Mouse (Mus musculus): ENCODE measurements at regions not wholly inside any gene's neighbourhood (a gene's known extent, or its start where the extent isn't known, plus 50 kb on each side); places are given as distances from the start of the nearest gene placed in this dataset.

DNA sequence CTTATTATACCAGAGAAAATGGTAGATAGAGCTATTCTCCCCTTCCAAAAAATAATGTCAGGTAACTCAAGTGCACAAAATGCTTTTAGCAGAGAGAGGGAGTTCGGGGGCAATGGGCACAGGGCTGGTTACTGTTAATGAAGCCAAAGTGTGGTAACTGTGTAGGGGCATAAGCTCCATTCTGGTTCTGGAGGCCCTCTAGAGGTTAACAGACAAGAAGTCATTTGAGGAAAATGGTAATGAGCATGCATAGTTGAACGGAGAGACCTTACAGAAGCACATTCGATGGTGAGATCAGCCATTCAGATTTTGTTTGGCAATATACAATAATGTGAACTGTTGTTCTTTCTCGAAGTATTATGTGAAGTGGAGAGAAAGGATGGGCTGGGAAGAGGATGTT, 1479.4 kb downstream of the Slc22a22 start:
- WGBS (ENCODE audit: insufficient replicate concordance): 58% methylated on average over 4 of the region's 4 CpGs
- Histone ChIP-seq H3K4me3 (ENCODE audit: low read depth, low read length) (no peak overlapping the region), H3K27ac (ENCODE audit: low read depth) (no peak overlapping the region), H3K27me3 (ENCODE audit: insufficient read depth, low read length) (no peaks in the 10 kb centered on the region), H3K4me1 (ENCODE audit: insufficient read depth) (no peaks in the 10 kb centered on the region), H3K4me2 (ENCODE audit: low read depth, low read length) (no peak overlapping the region), H3K9me3 (ENCODE audit: low read length) (no peaks in the 10 kb centered on the region), H3K9ac (replicated peaks) (no peak overlapping the region), H3K36me3 (replicated peaks; ENCODE audit: insufficient read depth, low read length) (no peaks in the 10 kb centered on the region)
- DNase-seq (no peak), ATAC-seq (no peak)
- TF ChIP-seq EP300 (IDR thresholded peaks at IDR 0.05; ENCODE audit: low read depth): no peak
- peak; percentile 26 for TF ChIP-seq CTCF (IDR thresholded peaks at IDR 0.05; ENCODE audit: low read depth)

DNA sequence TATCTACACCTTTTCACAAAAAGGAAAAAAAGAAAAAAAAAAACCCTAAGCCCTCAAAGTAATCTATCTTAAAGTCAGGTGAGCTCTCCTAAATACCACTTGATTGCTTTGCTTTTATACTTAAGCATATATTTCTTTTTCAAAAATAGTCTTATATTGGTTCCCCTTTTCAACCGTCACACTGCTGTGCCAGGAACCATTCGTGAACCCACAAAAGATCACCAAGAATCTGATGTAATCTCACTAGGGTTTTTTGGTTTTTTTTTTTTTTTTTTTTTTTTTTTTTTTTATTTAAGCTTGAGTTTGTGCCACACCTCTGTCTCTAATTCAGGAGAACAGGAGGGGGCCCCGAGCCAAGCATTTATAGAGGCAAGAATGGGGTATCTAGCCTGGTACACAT, 1482.7 kb downstream of the Slc22a22 start:
- WGBS (ENCODE audit: insufficient replicate concordance): 38% methylated on average over 3 of the region's 3 CpGs

DNA sequence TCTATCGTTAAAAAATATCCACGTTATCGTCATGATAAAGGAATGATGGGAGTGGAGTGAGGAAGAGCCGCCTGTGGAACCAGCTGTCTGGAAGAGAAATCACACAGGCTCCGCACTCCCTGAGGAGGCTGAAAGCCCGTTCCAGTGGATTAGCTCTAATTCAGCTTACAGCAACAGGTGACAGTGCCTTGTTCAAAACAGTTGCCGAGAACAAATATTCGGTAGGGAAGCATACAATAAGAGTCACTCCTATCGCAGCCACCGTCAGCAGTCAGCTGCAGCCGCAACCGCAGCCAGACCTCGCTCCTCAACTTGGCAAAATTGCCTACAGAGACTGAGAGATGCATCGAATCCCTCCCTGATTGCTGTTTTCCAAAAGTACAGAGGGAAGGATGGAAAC, 1501.6 kb downstream of the Slc22a22 start:
- Histone ChIP-seq H3K4me1 (ENCODE audit: insufficient read depth) (no peaks in the 10 kb centered on the region), H3K9me3 (ENCODE audit: low read length) (no peaks in the 10 kb centered on the region), H3K9ac (replicated peaks) (no peak overlapping the region), H3K36me3 (replicated peaks; ENCODE audit: insufficient read depth, low read length) (no peaks in the 10 kb centered on the region), H3K27me3 (ENCODE audit: insufficient read depth, low read length) (no peaks in the 10 kb centered on the region), H3K27ac (ENCODE audit: low read depth) (no peak overlapping the region), H3K4me3 (ENCODE audit: low read depth, low read length) (no peak overlapping the region), H3K4me2 (ENCODE audit: low read depth, low read length) (no peak overlapping the region)
- no peak for TF ChIP-seq EP300 (IDR thresholded peaks at IDR 0.05; ENCODE audit: low read depth)
- TF ChIP-seq CTCF (IDR thresholded peaks at IDR 0.05; ENCODE audit: low read depth): no peak
- WGBS (ENCODE audit: insufficient replicate concordance): 80% methylated on average over 14 of the region's 14 CpGs
- ATAC-seq (no peak), DNase-seq (no peak)

More for the DNA sequence above, 1482.7 kb downstream of the Slc22a22 start:
- no peaks in the 10 kb centered on the region for H3K9me3 ChIP-seq (ENCODE audit: low read length)
- no peak for ATAC-seq
- no peak overlapping the region for H3K27ac ChIP-seq (ENCODE audit: low read depth)
- H3K4me2 ChIP-seq (ENCODE audit: low read depth, low read length): no peak overlapping the region
- H3K27me3 ChIP-seq (ENCODE audit: insufficient read depth, low read length): no peaks in the 10 kb centered on the region
- DNase-seq: no peak
- H3K36me3 ChIP-seq (replicated peaks; ENCODE audit: insufficient read depth, low read length): no peaks in the 10 kb centered on the region
- TF ChIP-seq EP300 (IDR thresholded peaks at IDR 0.05; ENCODE audit: low read depth): no peak
- TF ChIP-seq CTCF (IDR thresholded peaks at IDR 0.05; ENCODE audit: low read depth): no peak
- no peak overlapping the region for H3K4me3 ChIP-seq (ENCODE audit: low read depth, low read length)
- no peaks in the 10 kb centered on the region for H3K4me1 ChIP-seq (ENCODE audit: insufficient read depth)
- H3K9ac ChIP-seq (replicated peaks): no peak overlapping the region

GRCm38 (mm10) chr15:55966780-55967179, 1510.6 kb downstream of the Slc22a22 start:
- no peak for TF ChIP-seq CTCF (IDR thresholded peaks at IDR 0.05; ENCODE audit: low read depth)
- no peak for TF ChIP-seq EP300 (IDR thresholded peaks at IDR 0.05; ENCODE audit: low read depth)
- no peak overlapping the region for H3K4me3 ChIP-seq (ENCODE audit: low read depth, low read length)
- H3K27ac ChIP-seq (ENCODE audit: low read depth): no peak overlapping the region
- H3K4me2 ChIP-seq (ENCODE audit: low read depth, low read length): no peak overlapping the region
- H3K9ac ChIP-seq (replicated peaks): no peak overlapping the region
- H3K4me1 ChIP-seq (ENCODE audit: insufficient read depth): no peaks in the 10 kb centered on the region
- H3K27me3 ChIP-seq (ENCODE audit: insufficient read depth, low read length): no peaks in the 10 kb centered on the region
- ATAC-seq (no peak), DNase-seq (no peak)
- no peaks in the 10 kb centered on the region for H3K36me3 ChIP-seq (replicated peaks; ENCODE audit: insufficient read depth, low read length)
- no peaks in the 10 kb centered on the region for H3K9me3 ChIP-seq (ENCODE audit: low read length)
- WGBS (ENCODE audit: insufficient replicate concordance): 57% methylated on average over 2 of the region's 2 CpGs

DNA sequence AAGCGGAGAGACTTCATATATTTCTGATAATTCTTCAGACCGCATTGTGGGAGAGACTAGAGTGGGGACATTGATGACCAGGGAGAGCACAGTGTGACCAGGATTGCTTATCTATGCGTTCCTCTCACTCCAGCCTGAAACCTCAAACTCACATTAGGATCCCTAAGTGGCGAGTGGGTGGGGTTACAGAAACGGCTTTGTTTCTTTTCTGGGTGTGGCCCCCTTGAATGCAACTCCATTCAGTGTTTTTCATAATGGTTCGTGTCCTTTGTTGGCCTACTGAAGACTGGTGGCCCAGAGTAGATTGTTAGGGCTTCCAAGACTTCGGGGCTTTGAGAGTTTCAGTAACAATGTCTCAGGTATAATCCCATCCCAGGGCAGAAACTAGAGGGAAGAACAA, 1512.1 kb downstream of the Slc22a22 start:
- H3K4me2 ChIP-seq (ENCODE audit: low read depth, low read length): no peak overlapping the region
- H3K4me3 ChIP-seq (ENCODE audit: low read depth, low read length): no peak overlapping the region
- ATAC-seq (no peak), DNase-seq (no peak)
- H3K4me1 ChIP-seq (ENCODE audit: insufficient read depth): no peaks in the 10 kb centered on the region
- H3K9me3 ChIP-seq (ENCODE audit: low read length): no peaks in the 10 kb centered on the region
- no peak overlapping the region for H3K27ac ChIP-seq (ENCODE audit: low read depth)
- H3K36me3 ChIP-seq (replicated peaks; ENCODE audit: insufficient read depth, low read length): no peaks in the 10 kb centered on the region
- H3K27me3 ChIP-seq (ENCODE audit: insufficient read depth, low read length): no peaks in the 10 kb centered on the region
- 61% methylated on average over 7 of the region's 7 CpGs for WGBS (ENCODE audit: insufficient replicate concordance)
- no peak for TF ChIP-seq EP300 (IDR thresholded peaks at IDR 0.05; ENCODE audit: low read depth)
- no peak for TF ChIP-seq CTCF (IDR thresholded peaks at IDR 0.05; ENCODE audit: low read depth)
- no peak overlapping the region for H3K9ac ChIP-seq (replicated peaks)

GRCm38 (mm10) chr15:55962093-55962492, 1515.3 kb downstream of the Slc22a22 start:
- Histone ChIP-seq H3K27me3 (ENCODE audit: insufficient read depth, low read length) (no peaks in the 10 kb centered on the region), H3K4me2 (ENCODE audit: low read depth, low read length) (no peak overlapping the region; the same call in 1 of the 2 replicates), H3K27ac (ENCODE audit: low read depth) (peak overlapping the region; percentile 80), H3K9ac (replicated peaks) (no peak overlapping the region), H3K36me3 (replicated peaks; ENCODE audit: insufficient read depth, low read length) (no peaks in the 10 kb centered on the region), H3K9me3 (ENCODE audit: low read length) (no peaks in the 10 kb centered on the region), H3K4me1 (ENCODE audit: insufficient read depth) (no peaks in the 10 kb centered on the region), H3K4me3 (ENCODE audit: low read depth, low read length) (no peak overlapping the region)
- WGBS (ENCODE audit: insufficient replicate concordance): 62% methylated on average over 3 of the region's 3 CpGs
- TF ChIP-seq CTCF (IDR thresholded peaks at IDR 0.05; ENCODE audit: low read depth): no peak
- peak; percentile 21; the same call in 1 of the 2 replicates for TF ChIP-seq EP300 (IDR thresholded peaks at IDR 0.05; ENCODE audit: low read depth)
- no peak for DNase-seq
- ATAC-seq: peak; percentile 85
